Mouse (Mus musculus): ENCODE data around the gene Epas1. TPM values are rescaled to one million over a fixed set of nuclear protein-coding genes. Genes with fewer than 3 reads are reported as not detected.

Epas1 gene
- total and polyA plus RNA-seq, 2 experiments from 2014 or later = 4.7 to 14.3 TPM

- DNase-seq (no peak), ATAC-seq (no peak)
- no peaks in the 10 kb centered on the region for H3K36me3 ChIP-seq (ENCODE audit: insufficient read depth)
- H3K4me3 ChIP-seq (ENCODE audit: low read depth, low read length) = no peak overlapping the region
- 90% methylated on average over 4 of the region's 4 CpGs for WGBS
- H3K4me2 ChIP-seq (ENCODE audit: low read depth) = no peak overlapping the region
- H3K27me3 ChIP-seq (ENCODE audit: insufficient read depth, low read length) = no peaks in the 10 kb centered on the region
- H3K9me3 ChIP-seq (ENCODE audit: low read length) = no peaks in the 10 kb centered on the region
- H3K4me1 ChIP-seq (ENCODE audit: insufficient read depth) = no peaks in the 10 kb centered on the region
- no peak overlapping the region for H3K9ac ChIP-seq
- TF ChIP-seq CTCF (IDR thresholded peaks at IDR 0.05; ENCODE audit: low read depth) = no peak
- no peak overlapping the region for H3K27ac ChIP-seq (ENCODE audit: low read depth, low read length)
Measured at GRCm38 (mm10) chr17:86733644-86734043, 19.9 kb upstream of the Epas1 start.

- no peak overlapping the region for H3K27ac ChIP-seq (ENCODE audit: low read depth, low read length)
- no peaks in the 10 kb centered on the region for H3K27me3 ChIP-seq (ENCODE audit: insufficient read depth, low read length)
- H3K9me3 ChIP-seq (ENCODE audit: low read length) = no peaks in the 10 kb centered on the region
- no peak for TF ChIP-seq CTCF (IDR thresholded peaks at IDR 0.05; ENCODE audit: low read depth)
- no peak overlapping the region for H3K4me2 ChIP-seq (ENCODE audit: low read depth)
- ATAC-seq (no peak), DNase-seq (no peak)
- H3K4me3 ChIP-seq (ENCODE audit: low read depth, low read length) = no peak overlapping the region
- H3K4me1 ChIP-seq (ENCODE audit: insufficient read depth) = no peaks in the 10 kb centered on the region
- 85% methylated on average over 6 of the region's 6 CpGs for WGBS
- no peak overlapping the region for H3K9ac ChIP-seq
- no peaks in the 10 kb centered on the region for H3K36me3 ChIP-seq (ENCODE audit: insufficient read depth)
Measured at GRCm38 (mm10) chr17:86738477-86738876, 15.0 kb upstream of the Epas1 start.

- WGBS = 90% methylated on average over 7 of the region's 7 CpGs
- no peak for ATAC-seq
Measured at GRCm38 (mm10) chr17:86743351-86743941, 10.1 kb upstream of the Epas1 start.

GRCm38 (mm10) chr17:86744943-86745342, 8.6 kb upstream of the Epas1 start:
- Histone ChIP-seq H3K9ac (no peak overlapping the region), H3K27me3 (ENCODE audit: insufficient read depth, low read length) (no peaks in the 10 kb centered on the region; the same call in 1 of the 2 replicates), H3K27ac (ENCODE audit: low read depth, low read length) (no peak overlapping the region), H3K4me2 (ENCODE audit: low read depth) (no peak overlapping the region), H3K4me1 (ENCODE audit: insufficient read depth) (no peaks in the 10 kb centered on the region), H3K36me3 (ENCODE audit: insufficient read depth) (no peaks in the 10 kb centered on the region), H3K9me3 (ENCODE audit: low read length) (no peaks in the 10 kb centered on the region), H3K4me3 (ENCODE audit: low read depth, low read length) (no peak overlapping the region)
- no peak for TF ChIP-seq CTCF (IDR thresholded peaks at IDR 0.05; ENCODE audit: low read depth)
- WGBS = 29% methylated on average over 6 of the region's 6 CpGs
- ATAC-seq = no peak
- no peak for DNase-seq

More at GRCm38 (mm10) chr17:86743351-86743941, 10.1 kb upstream of the Epas1 start:
- Histone ChIP-seq H3K9ac (no peak overlapping the region), H3K27ac (ENCODE audit: low read depth, low read length) (no peak overlapping the region), H3K4me3 (ENCODE audit: low read depth, low read length) (no peak overlapping the region), H3K27me3 (ENCODE audit: insufficient read depth, low read length) (no peaks in the 10 kb centered on the region), H3K36me3 (ENCODE audit: insufficient read depth) (no peaks in the 10 kb centered on the region), H3K9me3 (ENCODE audit: low read length) (no peaks in the 10 kb centered on the region), H3K4me1 (ENCODE audit: insufficient read depth) (no peaks in the 10 kb centered on the region), H3K4me2 (ENCODE audit: low read depth) (no peak overlapping the region)
- DNase-seq = no peak
- no peak for TF ChIP-seq CTCF (IDR thresholded peaks at IDR 0.05; ENCODE audit: low read depth)

- ATAC-seq (no peak), DNase-seq (no peak)
- Histone ChIP-seq H3K9me3 (ENCODE audit: low read length) (no peaks in the 10 kb centered on the region), H3K36me3 (ENCODE audit: insufficient read depth) (no peaks in the 10 kb centered on the region), H3K27me3 (ENCODE audit: insufficient read depth, low read length) (peaks cover 41% of the 10 kb centered on the region), H3K4me3 (ENCODE audit: low read depth, low read length) (no peak overlapping the region), H3K9ac (no peak overlapping the region), H3K27ac (ENCODE audit: low read depth, low read length) (no peak overlapping the region), H3K4me1 (ENCODE audit: insufficient read depth) (peaks cover 9% of the 10 kb centered on the region), H3K4me2 (ENCODE audit: low read depth) (no peak overlapping the region)
- TF ChIP-seq CTCF (IDR thresholded peaks at IDR 0.05; ENCODE audit: low read depth) = no peak
- WGBS = 80% methylated on average over 10 of the region's 10 CpGs
Measured at GRCm38 (mm10) chr17:86751373-86751871, 2.1 kb upstream of the Epas1 start.

- Histone ChIP-seq H3K4me1 (ENCODE audit: insufficient read depth) (peaks cover 9% of the 10 kb centered on the region), H3K9ac (peak overlapping the region; percentile 41), H3K9me3 (ENCODE audit: low read length) (no peaks in the 10 kb centered on the region), H3K27ac (ENCODE audit: low read depth, low read length) (no peak overlapping the region), H3K4me3 (ENCODE audit: low read depth, low read length) (peak overlapping the region; percentile 44), H3K27me3 (ENCODE audit: insufficient read depth, low read length) (peaks cover 43% of the 10 kb centered on the region), H3K4me2 (ENCODE audit: low read depth) (peak overlapping the region; percentile 92), H3K36me3 (ENCODE audit: insufficient read depth) (no peaks in the 10 kb centered on the region)
- DNase-seq = peak; percentile 8
- 4% methylated on average over 55 of the region's 55 CpGs for WGBS
- no peak for TF ChIP-seq CTCF (IDR thresholded peaks at IDR 0.05; ENCODE audit: low read depth)
- 0 out of 2 replicates have a peak, but pooled peaks have one; percentile 8 for ATAC-seq
Measured at GRCm38 (mm10) chr17:86753931-86754805, 668 bp downstream of the Epas1 start.
